Mouse (Mus musculus) cerebellum, adult (tissue): Measurements from ENCODE around the gene Phf23.
"Not testable (repeated sequence)": the region's sequence is repeated elsewhere in the genome, so short reads cannot be mapped to it uniquely, and the experiment has no call there.

Experiments used
- ATAC-seq: cut with Nextera tagmentation; 2 replicates; pipeline ENCODE4 v1.9.2; 2017; ENCODE audit warnings: mild to moderate bottlenecking, moderate library complexity, mixed read lengths; ENCODE audit not compliant: insufficient number of reproducible peaks, low FRiP score, low TSS enrichment

Gene Phf23

GRCm38 (mm10) chr11:69995391-69995960 is at the start of gene Phf23:
Phf23 (plus strand) TSS chr11:69995777.
- ATAC-seq = peak; percentile 67

DNA sequence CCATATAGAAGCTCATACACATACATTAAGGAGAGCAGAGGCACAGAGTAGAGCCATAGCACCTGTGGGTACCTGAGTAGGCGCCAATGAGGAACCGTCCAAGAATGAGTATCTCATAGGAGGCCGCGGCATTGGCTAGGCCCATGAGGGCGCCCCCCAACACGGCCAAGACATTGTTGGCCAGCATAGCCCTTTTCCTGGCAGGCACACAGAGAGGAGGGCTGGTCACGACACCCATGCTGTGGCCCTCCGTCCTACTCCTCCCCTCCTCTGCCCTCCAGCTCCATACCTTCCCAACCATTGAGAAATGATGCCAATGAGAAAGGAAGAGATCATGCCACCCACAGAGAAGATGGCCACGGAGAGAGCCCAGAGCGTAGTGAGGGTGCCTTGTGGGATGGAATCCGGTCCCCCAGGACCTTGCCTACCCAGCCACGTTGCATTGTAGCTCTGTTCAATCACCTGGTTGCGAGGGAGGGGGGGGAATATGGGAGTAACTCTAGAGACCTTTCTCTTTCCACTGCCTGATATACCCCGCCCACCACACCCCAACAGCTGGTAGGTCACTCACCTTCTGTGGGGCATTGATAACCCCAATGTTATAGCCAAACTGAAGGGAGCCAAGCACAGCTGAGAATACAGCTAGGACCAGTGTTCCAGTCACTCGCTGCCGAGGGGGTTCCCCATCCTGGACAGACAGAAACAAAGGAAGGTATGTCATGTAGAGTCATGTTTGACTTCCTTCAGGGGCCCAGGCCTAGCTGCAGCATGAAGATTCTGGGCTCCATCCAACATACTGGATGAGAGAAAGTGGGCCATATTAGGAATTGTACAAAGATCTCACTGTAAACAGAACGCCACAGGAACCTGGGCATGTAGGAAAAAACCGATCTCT is 49.3 kb upstream of the Phf23 start:
- no peak for ATAC-seq

DNA sequence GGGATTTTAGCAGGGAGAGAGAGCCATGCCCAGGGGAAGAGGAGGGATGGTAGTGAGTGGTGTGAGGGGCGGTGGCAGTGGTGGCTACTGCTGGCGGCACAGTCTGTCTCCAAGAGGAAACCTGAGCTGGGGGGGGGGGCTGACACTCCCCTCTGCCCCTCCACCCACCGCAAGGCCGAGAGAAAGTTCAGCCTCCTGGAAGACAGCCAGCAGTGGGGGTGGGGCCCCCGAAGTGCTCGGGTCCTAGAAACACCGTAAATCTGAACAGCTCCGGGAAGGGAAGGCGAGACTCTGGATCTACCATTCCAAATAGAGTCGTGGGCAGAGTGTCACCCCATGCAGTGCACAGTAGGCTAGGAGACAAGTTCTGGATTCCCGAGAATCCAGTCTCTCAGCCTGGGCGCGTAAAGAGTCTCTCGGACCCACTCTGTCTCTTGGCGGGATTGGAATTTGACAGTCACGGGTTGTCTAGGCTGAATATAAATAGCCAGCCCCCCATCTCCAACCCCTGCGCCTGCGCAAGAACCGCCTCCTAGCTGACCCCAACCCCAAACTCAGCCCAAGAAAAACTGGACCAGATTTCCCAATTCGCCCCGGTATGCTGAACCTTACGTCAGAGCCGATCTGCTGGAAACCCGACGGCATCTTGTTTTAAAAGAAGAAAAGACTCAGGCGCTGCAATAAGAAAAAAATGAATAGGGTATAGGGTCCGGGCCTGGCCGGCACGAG is 48.1 kb upstream of the Phf23 start:
- ATAC-seq = no peak

DNA sequence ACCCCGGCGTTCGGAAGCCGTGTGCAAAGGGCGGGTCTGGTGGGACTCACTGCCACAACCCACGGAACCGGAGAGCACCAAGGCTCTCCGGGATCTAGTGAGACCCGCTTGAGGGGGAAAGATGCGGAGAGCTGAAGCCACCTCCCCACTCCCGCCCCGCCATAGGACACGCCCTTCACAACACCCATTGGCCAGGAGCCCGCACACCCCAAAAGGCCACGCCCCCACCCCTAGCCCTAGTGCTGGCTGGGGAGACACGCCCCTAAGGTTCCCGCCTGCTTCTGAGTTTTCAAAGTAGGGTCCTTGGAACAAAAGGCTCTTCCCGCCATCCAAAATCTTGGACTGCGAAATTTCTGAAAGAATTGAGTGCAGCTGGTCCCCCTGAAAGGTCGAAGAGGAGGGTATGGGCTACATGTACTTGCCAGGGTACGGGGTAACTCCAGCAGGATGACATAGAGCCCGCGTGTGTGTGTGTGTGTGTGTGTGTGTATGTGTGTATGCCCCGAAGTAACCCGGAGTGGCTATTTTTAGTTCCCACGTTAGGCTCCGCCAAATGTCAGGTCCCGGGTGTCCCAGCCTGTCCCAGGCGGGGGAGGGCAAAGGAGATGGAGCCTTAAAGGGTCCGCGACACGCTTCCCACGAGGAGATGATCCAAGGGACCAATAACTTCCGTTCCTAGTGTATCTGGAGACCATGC is 47.4 kb upstream of the Phf23 start, which contains the start of gene Slc2a4:
Gene Slc2a4 (minus strand): TSS at position 123 of the 697 bp plus-strand sequence.
- no peak for ATAC-seq

GRCm38 (mm10) chr11:69948763-69949150 is 46.8 kb upstream of the Phf23 start:
- 0 out of 2 replicates have a peak, but pooled peaks have one; percentile 26 for ATAC-seq

DNA sequence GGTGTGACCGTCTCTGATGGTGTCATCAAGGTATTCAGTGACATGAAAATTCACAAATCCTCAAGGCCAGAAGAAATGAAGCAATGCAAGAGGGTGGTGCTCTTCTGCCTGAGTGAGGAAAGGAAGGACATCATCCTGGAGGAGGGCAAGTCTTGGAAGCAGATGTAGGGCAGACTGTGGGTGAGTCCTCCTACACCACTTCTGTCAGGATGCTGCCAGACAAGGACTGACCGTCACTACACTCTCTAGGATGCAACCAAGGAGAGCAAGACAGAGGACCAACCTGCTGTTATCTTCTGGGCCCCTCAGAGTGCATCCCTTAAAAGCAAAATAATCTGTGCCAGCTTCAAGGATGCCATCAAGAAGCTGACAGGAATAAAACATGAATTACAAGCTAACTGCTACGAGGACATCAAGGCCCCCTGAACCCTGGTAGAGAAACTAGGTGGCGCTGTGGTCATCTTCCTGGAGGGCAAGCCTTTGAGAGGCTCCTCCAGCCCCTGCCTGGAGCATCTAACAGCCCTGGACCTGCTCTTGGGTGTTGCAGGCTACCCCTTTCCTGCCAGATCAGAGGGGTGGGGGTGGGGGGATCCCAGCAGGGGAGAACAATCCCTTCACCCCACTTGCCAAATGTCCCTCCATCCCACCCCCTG is 44.6 kb upstream of the Phf23 start:
- no peak for ATAC-seq

DNA sequence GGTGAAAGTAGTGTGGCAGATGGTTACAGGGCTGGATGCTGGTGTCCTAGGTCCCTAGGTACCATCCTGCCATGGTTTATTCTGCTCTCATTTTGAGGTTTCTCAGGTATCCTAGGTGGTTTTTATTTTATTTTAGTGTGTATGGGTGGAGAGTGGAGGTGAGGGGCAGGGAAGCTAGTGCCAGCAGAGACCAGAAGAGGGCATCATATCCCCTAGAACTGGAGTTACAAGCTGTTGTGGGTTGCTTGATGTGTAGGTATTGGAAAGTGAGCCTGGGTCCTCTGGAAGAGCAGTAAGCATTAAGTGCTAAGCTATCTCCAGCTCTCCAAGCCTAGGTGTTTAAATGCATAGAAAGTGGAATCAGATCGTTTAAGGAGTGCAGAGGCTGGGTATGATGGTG is 43.3 kb upstream of the Phf23 start:
- ATAC-seq = no peak

DNA sequence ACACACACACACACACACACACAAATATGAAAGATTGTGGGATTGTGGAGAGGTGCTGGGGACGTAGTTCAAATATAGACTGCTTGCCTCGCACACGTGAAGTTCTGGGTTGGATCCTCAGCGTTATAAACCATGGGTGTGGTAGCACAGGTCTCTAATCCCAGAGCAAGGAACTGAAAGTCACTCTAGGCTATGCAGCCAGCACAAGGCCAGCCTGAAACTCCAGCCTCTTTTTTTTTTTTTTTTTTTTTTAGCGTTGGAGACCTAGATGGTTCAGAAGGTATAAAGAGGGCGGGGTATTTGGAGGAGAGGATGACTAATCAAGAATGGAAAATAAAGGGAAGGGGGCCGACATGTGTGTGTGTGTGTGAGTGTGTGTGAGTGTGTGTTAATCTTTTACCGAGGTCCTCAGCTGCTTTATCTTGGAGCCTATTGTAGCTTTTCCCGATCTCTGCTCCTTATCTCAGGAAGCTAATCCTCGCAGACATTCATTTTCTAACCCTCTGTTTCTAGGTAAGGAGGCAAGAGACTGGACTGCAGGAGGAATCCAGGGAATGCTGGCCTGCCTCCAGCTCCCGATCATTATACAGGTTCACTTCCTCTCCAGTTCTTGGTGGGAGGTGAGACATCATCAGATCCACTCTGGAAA is 42.2 kb upstream of the Phf23 start:
- ATAC-seq = no peak

DNA sequence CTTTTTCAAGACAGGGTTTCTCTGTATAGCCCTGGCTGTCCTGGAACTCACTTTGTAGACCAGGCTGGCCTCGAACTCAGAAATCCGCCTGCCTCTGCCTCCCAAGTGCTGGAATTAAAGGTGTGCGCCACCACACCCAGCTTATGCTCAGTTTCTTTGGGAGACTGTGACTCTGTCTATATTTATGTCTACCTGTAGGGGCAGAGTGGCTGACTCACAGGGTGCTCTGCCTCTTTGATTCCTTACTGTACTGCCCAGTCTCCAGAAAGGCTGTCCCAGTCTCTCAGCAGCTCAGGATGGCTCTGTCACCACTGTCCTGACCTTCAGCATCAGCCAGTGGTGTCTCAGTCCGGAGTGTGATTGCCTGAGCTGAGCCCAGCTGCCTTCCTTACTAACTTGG is 40.0 kb upstream of the Phf23 start:
- not testable (repeated sequence) for ATAC-seq

DNA sequence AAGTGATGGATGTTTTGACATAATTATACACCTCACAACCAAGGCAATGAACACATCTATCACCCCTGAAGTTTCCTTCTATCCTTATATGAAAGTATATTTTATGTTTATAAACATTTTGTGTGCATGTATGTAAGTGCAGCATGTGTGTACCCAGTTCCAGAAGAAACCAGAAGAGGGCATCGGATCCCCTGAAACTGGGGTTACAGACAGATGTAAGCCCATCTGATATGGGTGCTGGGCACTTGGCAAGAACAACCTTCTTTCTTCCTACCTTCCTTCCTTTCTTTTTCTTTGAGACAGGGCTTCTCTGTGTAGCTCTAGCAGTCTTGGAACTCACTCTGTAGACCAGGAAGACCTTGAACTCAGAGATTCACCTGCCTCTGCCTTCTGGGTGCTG is 39.4 kb upstream of the Phf23 start:
- no peak for ATAC-seq

- ATAC-seq = no peak
Measured at GRCm38 (mm10) chr11:69960616-69961015, 35.0 kb upstream of the Phf23 start.

DNA sequence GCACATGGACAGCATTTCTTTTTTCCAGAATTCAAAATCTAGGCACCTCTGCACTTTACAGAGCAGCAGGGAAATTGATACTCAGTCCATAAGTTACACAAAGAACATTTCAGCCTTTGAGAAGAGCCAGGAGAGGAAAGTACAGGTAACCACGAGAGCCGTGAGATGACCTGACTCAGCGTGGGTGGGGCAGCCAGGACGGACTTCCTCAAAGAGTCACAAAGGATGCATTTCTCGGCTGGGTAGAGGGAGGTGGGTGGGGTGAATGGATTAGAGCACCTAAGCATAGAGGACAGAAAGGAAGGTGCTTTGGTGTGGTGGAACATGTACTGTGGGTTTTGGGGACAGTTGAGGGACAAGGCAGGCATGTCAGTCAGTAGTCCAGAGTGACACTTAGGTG is 33.7 kb upstream of the Phf23 start:
- ATAC-seq = no peak

DNA sequence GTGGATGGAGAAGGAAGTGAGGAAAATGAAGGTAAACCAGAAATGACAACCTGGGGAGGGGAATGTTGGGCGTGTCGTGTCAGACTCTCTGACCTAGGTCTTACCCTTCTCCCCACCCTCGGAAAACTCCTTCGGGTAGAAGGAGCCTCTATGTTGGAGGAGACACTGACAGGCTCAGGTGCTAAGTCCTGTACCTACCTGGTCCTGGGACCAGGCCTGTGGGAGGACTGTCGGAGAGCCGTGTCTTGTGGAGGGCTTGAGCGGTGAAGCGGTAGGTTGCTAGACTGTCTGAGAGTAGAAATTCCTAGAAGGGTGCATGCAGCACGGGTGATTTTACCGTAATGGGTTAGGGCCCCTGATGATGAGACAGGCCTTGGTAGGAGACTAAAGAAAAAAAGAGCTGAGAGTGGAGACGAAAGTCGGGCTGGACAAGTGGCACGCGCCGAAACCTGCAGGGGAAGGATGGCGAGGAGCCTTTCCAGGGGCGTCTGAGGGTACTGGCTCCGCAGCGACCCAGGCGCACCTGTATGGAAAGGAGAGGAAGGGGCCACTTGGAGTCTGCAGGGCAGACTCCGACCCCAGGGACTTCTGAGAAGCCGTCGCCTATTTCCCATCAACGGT is 30.8 kb upstream of the Phf23 start, which contains the start of gene Cldn7:
Gene Cldn7 (plus strand): TSS at position 130 of the 621 bp plus-strand sequence.
- no peak for ATAC-seq

GRCm38 (mm10) chr11:69965271-69966005 is 30.1 kb upstream of the Phf23 start:
- ATAC-seq = no peak

GRCm38 (mm10) chr11:69966006-69966859 is 29.3 kb upstream of the Phf23 start:
- ATAC-seq = no peak

- ATAC-seq = no peak
Measured at GRCm38 (mm10) chr11:69966860-69967517, 28.6 kb upstream of the Phf23 start.

GRCm38 (mm10) chr11:69968793-69969192 is 26.8 kb upstream of the Phf23 start:
- no peak for ATAC-seq
